Mouse (Mus musculus) C2C12 (cell line): Measurements from ENCODE around the gene Aktip. TPM values are rescaled to one million over a fixed set of nuclear protein-coding genes. Genes with fewer than 3 reads are reported as not detected.

Source experiments
- H3K27me3 ChIP-seq: one replicate; pipeline ENCODE4 v1.6.1; 2011; ENCODE audit not compliant: control insufficient read depth, insufficient read depth, insufficient read length
- H3K36me3 ChIP-seq: one replicate; pipeline ENCODE4 v1.6.1; 2011; ENCODE audit not compliant: control insufficient read depth, insufficient read depth
- H3K4me3 ChIP-seq: one replicate; pipeline ENCODE4 v1.5.1; 2011; ENCODE audit warnings: mild to moderate bottlenecking, control low read depth; ENCODE audit not compliant: poor library complexity, insufficient read depth, severe bottlenecking
- H3K79me2 ChIP-seq: one replicate; pipeline ENCODE4 v1.6.1; 2011; ENCODE audit not compliant: control insufficient read depth, insufficient read depth
- H3K79me3 ChIP-seq: one replicate; pipeline ENCODE4 v1.6.1; 2011; ENCODE audit warnings: low read depth, control low read depth
- H3ac ChIP-seq: one replicate; pipeline ENCODE3; 2011; ENCODE audit warnings: low read depth; ENCODE audit not compliant: control insufficient read depth, insufficient read length
- CEBPB ChIP-seq: IDR thresholded peaks from one replicate; pipeline ENCODE4 v1.6.1; 2011; ENCODE audit warnings: low read depth, mild to moderate bottlenecking, control low read depth, moderate library complexity
- CTCF ChIP-seq: IDR thresholded peaks from one replicate; pipeline ENCODE4 v1.5.1; 2011; ENCODE audit not compliant: control insufficient read depth, insufficient read depth, insufficient read length
- FOSL1 ChIP-seq: IDR thresholded peaks from one replicate; pipeline ENCODE4 v1.8.0; 2011; ENCODE audit warnings: mild to moderate bottlenecking, low read length; ENCODE audit not compliant: poor library complexity, insufficient read depth, severe bottlenecking
- MAX ChIP-seq: IDR thresholded peaks from one replicate; pipeline ENCODE4 v1.6.1; 2011; ENCODE audit warnings: mild to moderate bottlenecking, control low read depth
- MYOD1 ChIP-seq: IDR thresholded peaks from one replicate; pipeline ENCODE4 v1.6.1; 2011; ENCODE audit warnings: low read depth; ENCODE audit not compliant: control insufficient read depth, insufficient read length
- MYOG ChIP-seq: IDR thresholded peaks from one replicate; pipeline ENCODE4 v1.6.1; 2011; ENCODE audit not compliant: control insufficient read depth, insufficient read length; ENCODE audit errors: extremely low read depth
- USF1 ChIP-seq: IDR thresholded peaks from one replicate; pipeline ENCODE4 v1.6.1; 2011; ENCODE audit warnings: low read depth, mild to moderate bottlenecking, control low read depth, moderate library complexity
- polyA plus RNA-seq: library from polyadenylated mRNA; unstranded; fragments of >200 nt; fragmentation: generic; extraction: Trizol; gene quantifications from one replicate; pipeline ENCODE4 v1.2.1, GENCODE M21; 2012; ENCODE audit warnings: missing spikeins

The Aktip gene
- polyA plus RNA-seq, 1 experiment: 13.0 TPM

DNA sequence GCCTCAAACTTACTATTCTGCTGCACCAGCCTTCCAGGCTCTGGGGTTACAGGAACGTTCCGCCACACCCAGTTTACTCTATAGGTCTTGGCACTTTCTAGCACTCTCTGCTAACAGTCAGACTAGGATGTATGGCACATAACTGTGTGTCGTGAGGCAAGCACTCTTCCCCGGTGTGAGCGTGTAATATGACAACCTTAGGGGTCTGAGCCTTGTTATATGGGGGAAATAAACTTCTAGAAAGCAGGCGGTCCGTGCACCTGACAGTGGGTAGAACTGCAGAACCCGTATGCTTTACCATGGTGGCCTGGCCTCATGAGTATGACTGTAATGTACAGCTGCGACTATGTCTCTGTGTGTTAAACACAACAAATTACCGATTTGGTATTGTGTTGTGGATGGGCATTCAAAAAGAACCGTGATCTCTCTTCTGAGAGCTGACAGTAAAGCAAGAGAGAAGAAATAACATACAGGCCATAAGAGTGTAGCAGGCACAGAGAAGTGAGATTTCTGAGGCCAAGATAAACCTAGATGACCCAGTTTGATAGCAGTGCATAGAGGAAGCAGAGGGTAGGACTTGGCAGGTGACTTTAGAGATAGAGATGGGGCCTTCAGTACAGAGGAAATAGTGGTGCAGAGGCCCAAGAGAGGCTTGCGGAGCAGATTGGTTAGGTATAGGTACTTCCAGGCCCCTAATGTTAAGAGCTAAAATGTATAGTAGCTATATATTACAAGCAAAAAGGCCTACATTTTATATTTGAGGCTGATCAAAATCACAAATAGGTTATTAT lies 122.5 kb downstream of the Aktip start:
- no peak overlapping the region for H3K4me3 ChIP-seq
- H3ac ChIP-seq: no peak overlapping the region
- no peaks in the 10 kb centered on the region for H3K27me3 ChIP-seq
- no peaks in the 10 kb centered on the region for H3K36me3 ChIP-seq
- no peak for TF ChIP-seq MYOG
- no peak for TF ChIP-seq CEBPB
- TF ChIP-seq FOSL1: no peak
- no peak for TF ChIP-seq MYOD1
- TF ChIP-seq CTCF: no peak
- no peak for TF ChIP-seq USF1
- no peak for TF ChIP-seq MAX
- no peaks in the 10 kb centered on the region for H3K79me3 ChIP-seq
- no peaks in the 10 kb centered on the region for H3K79me2 ChIP-seq

- Histone ChIP-seq H3K4me3 (peak overlapping the region; percentile 89), H3K36me3 (no peaks in the 10 kb centered on the region), H3K27me3 (no peaks in the 10 kb centered on the region), H3ac (peak overlapping the region; percentile 74), H3K79me2 (no peaks in the 10 kb centered on the region), H3K79me3 (peaks cover 5% of the 10 kb centered on the region)
- TF ChIP-seq MYOG: no peak
- no peak for TF ChIP-seq FOSL1
- TF ChIP-seq CEBPB: no peak
- no peak for TF ChIP-seq MAX
- TF ChIP-seq CTCF: no peak
- TF ChIP-seq MYOD1: no peak
- TF ChIP-seq USF1: no peak
Measured at GRCm38 (mm10) chr8:91070275-91070859, 129.4 kb downstream of the Aktip start.

- Histone ChIP-seq H3K4me3 (peak within 1 kb of the TSS; percentile 89), H3K36me3 (no peaks in the 10 kb centered on the region), H3K27me3 (no peaks in the 10 kb centered on the region), H3ac (peak within 1 kb of the TSS; percentile 74), H3K79me3 (peaks cover 5% of the 10 kb centered on the region), H3K79me2 (no peaks in the 10 kb centered on the region)
- TF ChIP-seq CTCF (no peak), MYOG (no peak), CEBPB (no peak), MYOD1 (no peak), USF1 (no peak), FOSL1 (no peak), MAX (no peak)
Measured at GRCm38 (mm10) chr8:91069834-91070233, 129.9 kb downstream of the Aktip start, which contains the start of gene Rbl2. Rbl2 (plus strand) TSS chr8:91070057.

DNA sequence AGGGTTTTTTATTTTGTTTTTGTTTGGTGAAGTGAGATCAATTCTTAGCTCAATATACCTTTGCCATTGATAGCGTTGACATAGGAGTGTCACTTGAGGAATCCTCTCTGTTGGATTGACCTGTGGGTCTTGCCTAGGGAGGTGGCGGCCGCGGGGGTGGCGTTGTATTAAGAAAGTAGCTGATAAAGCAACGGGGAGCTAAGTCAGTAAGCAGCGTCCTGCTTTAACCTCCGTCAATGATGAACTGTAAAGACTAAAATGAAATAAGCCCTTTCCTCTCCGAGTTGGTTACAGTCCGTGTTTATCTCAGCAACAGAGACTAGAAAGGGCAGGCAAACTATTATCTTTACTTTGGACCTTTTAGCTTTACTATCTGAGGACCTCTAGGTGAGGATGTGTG lies 130.4 kb downstream of the Aktip start:
- H3ac ChIP-seq: no peak overlapping the region
- no peaks in the 10 kb centered on the region for H3K79me2 ChIP-seq
- H3K36me3 ChIP-seq: no peaks in the 10 kb centered on the region
- no peaks in the 10 kb centered on the region for H3K27me3 ChIP-seq
- TF ChIP-seq USF1 (no peak), MYOG (no peak), CEBPB (no peak), CTCF (no peak), FOSL1 (no peak), MYOD1 (no peak), MAX (no peak)
- H3K4me3 ChIP-seq: peak overlapping the region; percentile 89
- H3K79me3 ChIP-seq: peaks cover 5% of the 10 kb centered on the region

GRCm38 (mm10) chr8:91065179-91065578 lies 134.6 kb downstream of the Aktip start:
- H3K27me3 ChIP-seq: no peaks in the 10 kb centered on the region
- TF ChIP-seq MYOD1: no peak
- no peak for TF ChIP-seq CEBPB
- TF ChIP-seq MAX: no peak
- no peak for TF ChIP-seq MYOG
- no peak for TF ChIP-seq USF1
- no peak for TF ChIP-seq CTCF
- no peak for TF ChIP-seq FOSL1
- H3K79me3 ChIP-seq: no peaks in the 10 kb centered on the region
- no peaks in the 10 kb centered on the region for H3K36me3 ChIP-seq
- no peak overlapping the region for H3ac ChIP-seq
- no peak overlapping the region for H3K4me3 ChIP-seq
- no peaks in the 10 kb centered on the region for H3K79me2 ChIP-seq

Other genes with a start within 250 kb of the Aktip start
- gene Rbl2, start 129.9 kb downstream of the Aktip start, polyA plus RNA-seq: 4.7 TPM
- 1.8 TPM for gene Rpgrip1l, start 113.3 kb upstream of the Aktip start, polyA plus RNA-seq
- gene Fto, start 113.5 kb upstream of the Aktip start, polyA plus RNA-seq: 39.1 TPM